Mouse (Mus musculus): ENCODE measurements at regions not wholly inside any gene's neighbourhood (a gene's known extent, or its start where the extent isn't known, plus 50 kb on each side); places are given as distances from the start of the nearest gene placed in this dataset.

DNA sequence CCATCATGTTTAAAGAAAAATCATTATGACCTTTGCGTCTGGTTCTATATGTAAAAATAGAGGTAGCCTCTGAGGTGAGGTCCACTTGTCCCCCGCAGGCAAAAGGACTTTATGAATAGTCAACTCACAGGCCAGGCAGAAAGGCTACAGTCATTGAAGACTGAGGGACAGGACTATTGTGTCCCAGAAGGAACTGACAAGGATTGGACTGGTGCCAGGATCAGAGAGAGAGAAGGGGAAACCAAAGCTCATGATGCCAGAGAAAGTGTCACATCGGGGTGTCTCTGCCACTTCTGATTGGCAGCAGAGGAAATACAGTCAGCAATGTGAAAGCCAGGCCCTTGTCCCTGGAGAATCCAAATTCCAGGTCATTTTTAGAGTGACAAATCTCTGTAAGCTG lies 50.3 kb upstream of the Fer start:
- WGBS, result 89% methylated on average over 3 of the region's 3 CpGs
- H3K4me3 ChIP-seq, result no peak overlapping the region

More for the DNA sequence above, 50.3 kb upstream of the Fer start:
- no peak overlapping the region for H3K27ac ChIP-seq
- H3K9me3 ChIP-seq, result no peaks in the 10 kb centered on the region
- H3K36me3 ChIP-seq (replicated peaks), result no peaks in the 10 kb centered on the region
- DNase-seq (ENCODE audit: extremely low spot score, low spot score), result no peak
- peaks cover 22% of the 10 kb centered on the region for H3K4me1 ChIP-seq
- H3K27me3 ChIP-seq (ENCODE audit: poor library complexity, severe bottlenecking), result no peaks in the 10 kb centered on the region
